Mouse (Mus musculus) brown adipose tissue, adult 24 weeks (tissue): ENCODE data around the gene Ak2. TPM values are rescaled to one million over a fixed set of nuclear protein-coding genes. Genes with fewer than 3 reads are reported as not detected.

ENCODE experiments used
- H3K27ac ChIP-seq: fragments of 200-500 bp; replicated peaks from 2 replicates; pipeline ENCODE4 v1.5.1; 2012; ENCODE audit warnings: low read depth, mild to moderate bottlenecking, low read length
- H3K4me1 ChIP-seq: fragments of 200-500 bp; 2 replicates; pipeline ENCODE4 v1.6.1; 2012; ENCODE audit warnings: low read length, mixed read lengths; ENCODE audit not compliant: control insufficient read depth, insufficient read depth, insufficient read length
- H3K4me3 ChIP-seq: fragments of 200-500 bp; 2 replicates; pipeline ENCODE4 v1.5.1; 2012; ENCODE audit warnings: low read depth, mild to moderate bottlenecking, low read length, moderate library complexity; ENCODE audit not compliant: insufficient read depth
- polyA plus RNA-seq: library from polyadenylated mRNA; stranded (reverse); fragments of >200 nt; gene quantifications from 2 replicates; pipeline ENCODE4 v1.2.4, GENCODE M21; 2012; ENCODE audit not compliant: missing spikeins, insufficient read depth, insufficient read length

Gene Ak2
- polyA plus RNA-seq = 311 and 382 TPM in 2 replicates

DNA sequence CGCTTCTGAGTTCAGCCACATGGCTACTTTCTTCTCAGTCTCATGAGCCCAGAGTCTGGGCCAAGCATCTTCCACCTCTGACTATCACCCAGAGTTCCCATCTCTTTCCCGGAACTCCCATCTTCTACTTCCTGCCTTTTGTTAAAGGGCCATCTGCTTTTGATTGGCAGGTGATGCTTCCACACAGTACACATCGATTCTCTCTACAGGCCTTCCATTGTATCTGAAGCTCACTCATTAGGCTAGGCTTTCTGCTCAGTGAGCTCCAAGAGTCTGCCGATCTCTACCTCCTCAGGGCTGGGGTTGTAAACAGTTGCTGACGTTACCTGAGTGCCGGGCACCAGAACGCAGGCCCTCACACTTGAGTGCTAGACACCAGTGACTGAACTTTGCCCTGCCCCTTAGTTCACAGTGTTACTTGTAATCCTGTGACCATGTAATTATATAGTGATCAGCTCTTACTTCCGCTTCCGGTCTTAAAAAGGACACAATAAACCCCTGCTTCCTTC is at the start of gene Ak2:
Ak2 (plus strand) TSS at position 459 of the 509 bp plus-strand sequence.
- peak within 1 kb of the TSS; percentile 71 for H3K27ac ChIP-seq
- 0 out of 2 replicates have a peak within 1 kb of the TSS, but pooled peaks have one; percentile 22 for H3K4me3 ChIP-seq
- H3K4me1 ChIP-seq = peaks cover 22% of the 10 kb centered on the region

DNA sequence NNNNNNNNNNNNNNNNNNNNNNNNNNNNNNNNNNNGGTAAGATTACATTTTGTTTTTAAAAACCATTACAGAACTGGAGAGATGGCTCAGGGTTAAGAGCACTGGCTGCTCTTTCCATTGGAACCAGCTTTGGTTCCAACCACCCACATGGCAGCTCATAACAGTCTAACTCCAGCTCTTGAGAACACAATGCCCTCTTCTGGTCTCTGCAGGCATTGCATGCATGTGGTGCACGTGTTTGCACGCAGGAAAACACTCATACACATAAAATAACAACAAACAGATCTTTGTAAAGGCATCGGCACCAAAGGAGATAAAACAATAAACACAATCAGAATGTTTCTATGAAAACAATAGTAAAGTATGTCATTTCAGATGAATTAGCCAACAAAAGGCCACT is 49.4 kb upstream of the Ak2 start:
- no peak overlapping the region for H3K27ac ChIP-seq
- H3K4me1 ChIP-seq = no peaks in the 10 kb centered on the region
- no peak overlapping the region for H3K4me3 ChIP-seq

DNA sequence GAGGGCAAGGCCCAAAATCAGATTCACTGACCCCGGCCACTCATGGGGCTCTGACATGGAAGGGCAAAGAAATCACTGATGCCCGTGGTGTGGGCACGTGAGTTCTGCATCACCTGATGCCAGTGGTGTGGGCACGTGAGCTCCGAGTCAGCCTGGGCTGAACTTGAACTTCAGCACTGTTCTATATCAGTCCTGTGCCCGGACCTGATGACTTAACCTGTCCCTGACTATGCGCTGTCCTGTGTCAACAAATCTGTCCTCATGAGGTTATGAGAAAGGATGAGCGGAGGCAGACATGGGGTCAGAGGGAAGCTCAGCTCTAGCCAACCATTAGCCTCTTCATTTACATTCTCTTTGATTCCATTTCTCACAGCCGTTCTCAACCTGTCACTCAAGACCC is 45.0 kb upstream of the Ak2 start:
- Histone ChIP-seq H3K4me1 (no peaks in the 10 kb centered on the region), H3K4me3 (no peak overlapping the region), H3K27ac (no peak overlapping the region)

DNA sequence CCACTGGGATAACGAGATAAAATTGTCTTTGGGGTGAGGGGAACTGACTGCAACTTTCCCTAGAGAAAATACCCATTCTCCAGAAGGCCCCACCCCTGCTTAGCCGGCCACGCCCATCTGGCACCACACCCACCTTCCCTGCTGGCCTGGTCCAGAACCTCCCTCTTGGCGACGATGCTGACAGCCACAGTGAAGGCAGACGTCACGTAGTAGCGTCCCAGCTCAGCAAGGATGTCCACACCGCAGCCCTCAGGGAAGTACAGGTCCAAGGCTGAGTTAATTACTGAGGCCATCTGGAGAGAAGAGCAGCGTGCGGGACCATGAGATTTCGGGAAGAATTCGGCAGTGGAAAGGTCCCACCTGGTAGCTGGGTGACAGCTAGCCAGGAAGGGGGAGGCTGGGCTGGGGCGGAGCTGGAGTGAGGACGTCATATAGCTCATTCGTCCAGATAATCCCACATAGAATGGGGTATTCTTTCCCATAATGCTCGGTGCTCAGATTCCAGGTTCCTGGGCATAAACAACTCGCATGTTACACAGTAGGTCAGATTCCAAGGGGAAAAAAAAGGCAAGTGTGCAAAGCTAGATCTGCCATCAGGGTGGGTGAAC is 44.3 kb upstream of the Ak2 start:
- H3K4me3 ChIP-seq = no peak overlapping the region
- H3K4me1 ChIP-seq = no peaks in the 10 kb centered on the region
- no peak overlapping the region for H3K27ac ChIP-seq

DNA sequence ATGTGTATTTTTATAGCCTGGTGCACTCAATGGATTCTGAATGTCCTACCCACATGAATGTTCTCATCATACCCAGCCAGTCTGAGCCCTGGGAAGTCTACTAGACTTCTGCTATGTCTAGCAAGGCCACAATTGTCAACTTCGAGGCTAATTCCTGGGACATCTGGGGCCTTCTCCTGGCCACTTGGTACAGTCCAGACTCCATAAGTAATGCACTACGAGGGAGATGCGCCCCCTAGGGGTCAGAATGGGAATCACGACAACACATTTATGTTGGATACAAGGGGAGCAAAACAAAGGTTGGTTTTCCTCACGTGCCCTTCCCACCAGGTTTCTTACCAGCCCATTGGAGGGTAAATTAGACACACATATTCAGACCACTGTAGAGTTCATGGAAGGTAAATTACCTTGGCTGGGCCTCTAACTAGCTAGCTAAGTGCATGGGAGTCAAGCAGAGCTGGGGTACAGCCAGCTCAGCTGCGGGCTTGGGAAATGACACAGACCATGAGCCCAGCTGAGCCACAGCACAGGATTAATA is 43.6 kb upstream of the Ak2 start:
- H3K4me1 ChIP-seq = no peaks in the 10 kb centered on the region
- no peak overlapping the region for H3K4me3 ChIP-seq
- H3K27ac ChIP-seq = no peak overlapping the region

DNA sequence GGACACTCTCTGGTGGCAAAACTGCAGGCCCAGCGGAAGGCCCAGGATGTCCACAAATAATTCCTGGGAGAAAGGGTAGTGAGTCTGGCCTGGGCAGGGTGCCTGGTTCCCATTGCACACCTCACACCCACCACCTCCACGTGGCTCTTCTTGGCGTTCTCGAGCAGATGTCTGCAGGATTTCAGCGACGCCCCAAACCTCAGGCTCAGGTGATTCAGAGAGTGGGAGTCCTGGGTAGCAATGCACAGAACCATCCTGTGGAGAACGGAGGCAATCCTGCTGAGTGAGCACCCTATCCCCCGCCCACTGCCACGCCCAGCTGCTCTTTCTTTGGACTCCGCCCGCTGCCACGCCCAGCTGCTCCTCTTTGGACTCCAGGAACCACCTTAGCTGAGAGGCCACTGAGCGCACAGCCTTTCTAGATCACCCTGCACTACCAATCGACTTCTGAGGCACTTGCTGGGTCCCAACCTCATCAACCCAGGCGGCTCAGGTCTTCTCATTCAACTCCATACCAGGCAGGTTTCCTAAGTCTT is 42.2 kb upstream of the Ak2 start:
- Histone ChIP-seq H3K4me3 (no peak overlapping the region), H3K4me1 (no peaks in the 10 kb centered on the region), H3K27ac (no peak overlapping the region)

DNA sequence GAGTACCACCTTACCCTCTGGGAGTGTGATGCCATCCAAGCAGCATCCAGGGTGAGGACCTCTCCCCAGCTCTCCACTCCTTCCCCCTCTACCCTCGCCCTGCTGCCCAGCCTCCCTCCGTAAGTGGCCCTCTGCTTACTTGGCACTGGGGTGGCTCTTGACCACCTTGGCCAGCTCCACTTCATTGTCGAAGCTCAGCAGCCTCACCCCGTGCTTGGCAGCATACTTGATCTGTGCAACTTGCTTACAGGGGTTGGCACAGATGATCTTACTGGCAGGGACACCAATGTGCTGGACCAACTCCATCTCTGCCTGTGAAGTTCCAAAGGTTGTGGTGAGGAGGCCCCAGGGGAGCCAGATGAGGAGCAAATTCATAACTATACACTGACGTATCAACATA is 41.3 kb upstream of the Ak2 start:
- Histone ChIP-seq H3K27ac (no peak overlapping the region), H3K4me1 (no peaks in the 10 kb centered on the region), H3K4me3 (no peak overlapping the region)

DNA sequence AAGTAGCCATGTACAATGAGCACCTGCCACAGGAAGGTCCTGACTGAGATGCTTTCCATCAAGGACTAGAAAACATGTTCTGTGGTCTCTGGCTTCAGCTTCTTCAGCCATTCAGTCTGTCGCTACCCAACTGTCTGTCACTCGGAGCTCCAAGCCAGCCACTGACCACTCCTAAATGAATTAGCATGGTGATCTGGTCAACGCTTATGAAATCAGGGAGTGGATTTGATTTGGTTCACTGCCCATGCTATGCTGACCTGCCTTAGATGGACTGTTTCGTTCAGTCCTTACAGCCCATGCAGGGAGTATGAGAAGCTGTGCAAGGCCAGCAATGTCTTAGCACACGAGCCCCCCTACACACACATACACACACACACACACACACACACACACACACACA is 37.9 kb upstream of the Ak2 start:
- H3K4me3 ChIP-seq = no peak overlapping the region
- no peaks in the 10 kb centered on the region for H3K4me1 ChIP-seq
- no peak overlapping the region for H3K27ac ChIP-seq

DNA sequence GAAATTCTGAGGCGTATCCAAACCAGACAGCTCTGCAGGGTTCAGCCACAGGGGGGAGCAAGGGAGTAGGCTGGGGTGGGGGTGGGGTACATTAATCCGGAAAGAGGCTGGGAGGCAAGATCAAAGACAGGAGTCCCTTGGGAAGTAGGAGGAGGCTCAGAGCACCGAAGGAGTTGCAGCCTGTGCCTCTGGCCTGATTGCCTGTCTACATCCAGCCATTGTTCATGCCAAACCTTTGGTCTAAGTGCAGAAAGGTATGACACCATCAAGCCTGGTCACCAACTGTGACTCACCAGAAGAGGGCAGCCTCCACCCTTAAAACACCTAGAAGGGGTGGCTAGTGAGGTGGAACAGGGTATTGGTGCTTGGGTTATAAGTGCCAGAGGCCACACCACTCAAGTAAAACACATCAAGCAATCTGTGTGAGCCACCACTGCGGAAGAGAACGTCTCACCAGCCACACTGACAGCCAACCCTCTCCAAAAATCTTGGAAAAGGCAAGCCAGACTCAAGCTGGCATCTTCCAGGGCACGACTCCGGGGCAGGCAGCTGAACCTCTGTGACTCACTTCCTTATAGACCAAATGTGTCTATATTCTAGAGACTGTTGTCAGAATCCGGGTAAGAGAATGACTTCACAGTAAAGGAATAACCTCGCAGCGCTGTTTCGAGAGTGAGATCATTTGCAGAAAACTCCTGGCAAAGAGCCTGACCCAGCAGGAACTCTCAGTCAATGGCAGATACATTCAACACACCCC is 34.4 kb upstream of the Ak2 start:
- Histone ChIP-seq H3K27ac (no peak overlapping the region), H3K4me1 (no peaks in the 10 kb centered on the region), H3K4me3 (no peak overlapping the region)

DNA sequence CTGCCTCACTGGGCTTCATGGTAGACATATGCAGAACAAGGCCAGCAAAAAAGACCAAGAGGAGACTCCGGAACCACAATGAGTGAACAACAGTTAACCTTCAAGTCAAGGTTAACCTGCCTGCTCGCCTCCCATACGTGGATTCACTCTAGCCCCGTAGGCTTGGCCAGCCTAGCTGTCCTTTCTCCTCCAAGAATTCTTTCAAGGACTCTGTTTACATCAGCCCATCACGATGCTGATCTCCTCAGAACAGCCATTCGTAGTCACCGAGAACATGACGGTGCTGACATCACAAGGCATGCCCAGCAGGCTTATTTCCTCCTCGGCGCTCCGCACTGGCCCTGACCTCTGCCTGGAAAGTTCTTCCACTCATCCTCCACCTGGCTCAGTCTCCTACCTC is 33.6 kb upstream of the Ak2 start:
- Histone ChIP-seq H3K27ac (no peak overlapping the region), H3K4me3 (no peak overlapping the region), H3K4me1 (peaks cover 2% of the 10 kb centered on the region; the same call in 1 of the 2 replicates)

DNA sequence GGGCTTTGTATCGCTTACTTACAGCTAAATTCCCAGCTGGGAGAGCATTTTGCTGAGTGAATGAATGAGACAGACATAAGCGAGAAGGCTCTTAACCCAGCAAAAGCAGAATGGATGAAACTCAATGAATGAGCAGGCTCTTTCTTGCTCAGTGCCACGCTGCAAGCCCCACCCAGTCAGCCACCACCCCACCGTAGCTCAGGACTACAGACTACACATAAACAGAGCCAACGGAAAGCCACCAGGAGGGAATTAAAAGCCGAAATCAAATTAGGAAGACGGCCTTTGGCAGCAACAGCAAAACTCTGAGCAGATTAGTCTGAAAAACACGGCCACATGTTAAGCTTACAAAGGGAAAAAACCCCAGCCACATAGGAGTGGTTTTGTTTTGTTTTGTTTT is 32.9 kb upstream of the Ak2 start:
- peaks cover 2% of the 10 kb centered on the region; the same call in 1 of the 2 replicates for H3K4me1 ChIP-seq
- no peak overlapping the region for H3K27ac ChIP-seq
- no peak overlapping the region for H3K4me3 ChIP-seq

DNA sequence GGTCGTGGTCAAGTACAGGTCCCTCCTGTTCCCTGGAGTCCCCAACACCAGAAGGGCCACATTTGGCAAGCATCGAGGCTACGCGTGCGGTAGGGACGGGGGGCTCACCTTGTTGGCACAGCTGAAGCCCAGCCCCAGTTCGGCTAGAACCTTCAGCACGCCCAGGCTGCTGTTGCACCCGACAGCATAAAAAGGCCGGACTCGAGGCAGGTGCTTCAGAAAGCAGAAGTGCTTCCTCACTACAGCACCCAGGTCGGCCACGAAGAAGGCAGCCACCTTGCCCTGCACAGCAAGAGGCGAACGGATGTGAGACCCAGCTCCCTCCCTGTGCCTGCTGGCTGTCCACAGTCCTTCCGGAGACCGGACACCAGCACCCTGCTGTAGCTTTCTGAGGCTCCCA is 32.1 kb upstream of the Ak2 start:
- Histone ChIP-seq H3K4me1 (peaks cover 2% of the 10 kb centered on the region; the same call in 1 of the 2 replicates), H3K4me3 (no peak overlapping the region), H3K27ac (no peak overlapping the region)

DNA sequence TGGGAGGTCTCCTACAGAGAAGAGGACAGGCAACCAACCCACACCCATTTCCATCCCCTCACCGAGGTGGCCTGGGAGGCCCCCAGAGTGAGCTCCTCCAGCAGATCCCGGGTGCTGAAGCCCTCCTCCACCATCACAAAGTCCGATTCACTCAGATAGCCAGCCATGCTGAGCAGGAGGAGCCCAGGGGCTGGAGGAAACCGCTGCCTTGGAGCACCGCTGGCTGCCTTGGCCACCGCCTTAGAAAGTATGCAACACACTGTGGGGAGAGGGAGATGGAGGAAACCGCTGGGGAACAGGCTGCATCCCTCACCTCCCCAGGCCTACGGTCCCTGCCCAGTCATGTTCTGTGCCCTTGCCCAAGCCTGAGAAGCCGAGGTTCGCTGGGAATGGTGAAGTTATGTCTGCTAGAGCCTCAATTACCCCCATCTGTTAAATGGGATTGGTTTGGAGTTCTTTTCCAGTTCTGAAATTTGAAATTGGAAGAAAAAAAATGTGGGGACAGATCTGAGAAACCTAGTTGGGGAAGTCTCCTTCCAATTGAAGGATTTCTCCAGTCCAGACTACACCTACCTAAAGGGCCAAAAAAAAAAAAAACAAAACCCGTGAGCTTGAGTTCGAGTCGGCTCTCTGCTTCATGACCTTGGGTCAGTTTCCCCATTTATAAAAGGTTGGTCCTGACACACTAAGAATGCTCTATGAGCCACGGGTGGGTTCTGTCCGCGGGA is 30.3 kb upstream of the Ak2 start:
- no peak overlapping the region for H3K27ac ChIP-seq
- H3K4me3 ChIP-seq = peak overlapping the region; percentile 72
- peaks cover 2% of the 10 kb centered on the region; the same call in 1 of the 2 replicates for H3K4me1 ChIP-seq

DNA sequence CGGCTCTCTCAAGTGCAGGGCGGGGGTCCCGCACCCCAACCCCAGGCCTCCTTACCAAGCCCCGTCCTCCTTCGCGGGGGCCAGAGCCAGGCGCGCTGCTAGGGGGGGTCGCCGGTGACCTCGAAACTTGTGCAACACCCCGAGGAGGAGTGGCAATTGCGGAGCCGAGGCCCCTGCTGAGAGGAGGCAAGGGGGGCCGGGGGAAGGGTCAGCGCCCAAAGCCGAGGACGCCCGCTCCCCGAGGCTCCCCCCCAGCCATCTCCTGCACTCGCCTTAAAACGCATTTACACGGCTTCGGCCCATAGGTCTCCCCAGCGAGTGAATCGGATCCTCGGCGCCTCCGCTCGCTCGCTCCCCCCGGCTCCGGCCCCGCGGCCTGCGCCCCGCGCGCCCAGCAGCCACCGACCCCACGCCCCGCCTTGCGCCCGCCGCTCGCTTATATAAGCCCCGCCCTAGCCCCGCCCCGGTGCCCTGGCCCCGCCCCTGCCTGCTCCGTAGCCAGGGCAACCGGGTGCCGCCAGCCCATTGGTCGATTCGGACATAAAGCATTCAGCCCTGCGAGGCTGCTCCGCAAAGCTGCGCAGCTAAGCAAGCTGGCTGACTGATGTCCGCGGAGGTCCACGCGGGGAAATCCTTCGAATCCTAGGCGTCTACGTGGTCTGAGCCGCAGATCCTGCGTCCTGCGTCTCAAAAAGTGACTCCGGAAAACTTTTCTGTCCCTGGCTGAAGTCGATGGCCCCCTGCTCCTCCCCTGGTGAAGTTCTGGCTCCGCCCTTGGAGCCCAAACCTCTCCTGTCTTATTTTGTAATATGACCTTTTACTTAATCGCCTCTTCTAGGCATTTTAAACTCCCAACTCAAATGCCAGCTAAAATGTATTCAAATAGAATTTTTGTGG is 29.5 kb upstream of the Ak2 start, which contains the start of gene Azin2:
Azin2 (minus strand) TSS at position 414 of the 897 bp plus-strand sequence.
- H3K4me3 ChIP-seq = peak within 1 kb of the TSS; percentile 72
- no peak within 1 kb of the TSS for H3K27ac ChIP-seq
- H3K4me1 ChIP-seq = peaks cover 2% of the 10 kb centered on the region; the same call in 1 of the 2 replicates
